Mouse (Mus musculus): ENCODE data around the gene Mal.

DNA sequence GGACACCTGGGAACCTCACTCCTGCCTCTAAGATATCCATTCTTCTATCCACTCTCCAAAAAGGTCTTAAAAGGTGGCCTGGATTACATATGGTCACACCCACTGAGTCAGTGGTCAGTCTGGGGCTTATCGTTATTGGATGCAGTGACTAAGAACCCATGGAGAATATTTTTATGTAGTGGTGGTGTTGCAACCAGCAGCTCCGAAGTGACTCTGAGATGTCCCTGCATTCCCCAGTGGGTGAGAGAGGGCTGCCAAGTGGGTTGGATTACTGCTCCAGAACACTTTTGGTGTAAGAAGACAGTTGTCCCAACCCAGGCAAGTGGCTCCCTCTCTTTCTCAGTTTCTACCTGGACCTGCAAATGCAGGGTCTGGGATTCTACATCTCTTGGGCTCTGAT lies 3.7 kb downstream of the Mal start:
- TF ChIP-seq CTCF (IDR thresholded peaks at IDR 0.05; ENCODE audit: low read depth, low read length), result no peak
- TF ChIP-seq POLR2A (IDR thresholded peaks at IDR 0.05; ENCODE audit: insufficient read depth, low read length), result no peak
- no peak for TF ChIP-seq EP300 (IDR thresholded peaks at IDR 0.05; ENCODE audit: insufficient read depth, low read depth, low read length)
